Comparison of ENCODE assay signal across 18 mouse cellular contexts in the genomic region with DNA sequence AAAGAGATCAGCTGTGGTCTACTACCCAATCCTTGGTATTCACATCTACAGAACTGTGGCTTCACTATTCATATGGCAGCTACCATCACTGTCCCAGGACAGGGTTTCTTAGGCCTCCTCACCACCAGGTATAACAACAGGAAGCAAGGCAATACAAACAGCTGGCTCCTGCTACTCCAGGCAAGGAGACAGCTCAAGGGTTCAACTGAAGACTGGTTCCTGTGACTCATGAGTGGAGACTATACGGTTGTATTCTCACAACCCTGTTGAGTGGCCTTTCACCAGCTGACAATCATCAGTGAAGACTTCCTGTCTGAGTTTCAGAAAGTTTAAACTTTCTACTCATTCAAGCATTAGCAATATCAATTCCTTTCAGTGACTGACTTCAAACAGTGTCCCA.
DNase-seq lines count a peak whose midpoint lies in the region; ATAC-seq lines count a peak whose summit lies in the region.
"Had no signal": no experiment of that assay in that cellular context is flagged by ENCODE, and none has a peak within 500 bp of the region (broad histone marks: within the 10 kb centered on the region; RNA-seq: fewer than 3 reads in every experiment).

No protein-coding gene starts in this region.

- DNase-seq in 416B (ENCODE audit: low read depth), result peak; percentile 84
- DNase-seq in kidney, postnatal 4 days, result no peak
- DNase-seq in thymus, postnatal 4 days, result no peak
- DNase-seq: adrenal gland, adult 2 months; adrenal gland, postnatal 10 days; adrenal gland, postnatal 25 days; cerebellum, adult 11-12 months; cerebellum, adult 2 months; cerebellum, adult 9-10 months; cerebellum, postnatal 10 days; cerebellum, postnatal 25 days; forebrain, postnatal 0 days had no signal

- ATAC-seq in CD4-positive, CD25-positive, alpha-beta regulatory T cell, adult 4 months, result peak; percentile 79
- peak; percentile 14 for ATAC-seq in activated CD4-positive, CD25-positive, alpha-beta regulatory T cell, adult 4 months
- no peak for ATAC-seq in monocyte, adult 5-6 weeks (replicated peaks; ENCODE audit: insufficient number of reproducible peaks, low FRiP score, low TSS enrichment, poor library complexity, severe bottlenecking)
- ATAC-seq: forebrain, embryonic 13.5 days; forebrain, embryonic 15.5 days; forebrain, postnatal 0 days; Patski had no signal
